Mouse (Mus musculus): Measurements from ENCODE around the gene Tex52. TPM values are rescaled to one million over a fixed set of nuclear protein-coding genes. Genes with fewer than 3 reads are reported as not detected.

Tex52 gene
- 1.4 TPM in 1 of 2 replicates, not detected in the other for total RNA-seq (2014; rRNA removed)
- polyA plus RNA-seq (2015; fragmentation: Nextera tagmentation; extraction: Ambion mirVana): 0.20 and 0.25 TPM in 2 replicates

DNA sequence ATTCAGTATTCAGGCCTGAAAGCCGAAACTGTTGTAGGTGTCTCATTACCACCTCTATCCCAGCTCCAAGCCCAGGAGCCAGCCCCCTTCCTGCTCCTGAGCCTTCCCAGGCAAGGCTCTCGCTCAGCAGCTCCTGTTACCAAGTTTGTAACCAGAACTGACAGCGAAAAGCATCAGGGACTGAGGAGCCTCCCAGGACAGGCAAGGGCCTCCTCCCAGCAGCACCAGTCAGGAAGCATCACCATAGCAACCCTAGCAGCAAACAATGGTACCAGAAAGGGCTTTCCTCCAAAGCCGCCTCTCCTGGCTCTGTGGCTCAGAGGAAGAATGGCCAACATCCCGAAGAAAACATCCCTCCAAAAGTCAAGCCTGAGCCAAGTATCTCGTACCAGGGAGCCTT lies at the start of gene Tex52, which contains the start of gene Gm44596:
Gene Tex52 (plus strand): TSS at position 265 of the 400 bp plus-strand sequence.
Gene Gm44596 (plus strand): TSS at position 312 of the 400 bp plus-strand sequence.
- peak; percentile 61 for DNase-seq (ENCODE audit: low spot score)
- H3K4me3 ChIP-seq (ENCODE audit: low read length): no peak within 1 kb of the TSS
- no peaks in the 10 kb centered on the region for H3K27me3 ChIP-seq (ENCODE audit: insufficient read depth, low read length)
- H3K9me3 ChIP-seq (ENCODE audit: low read length): no peaks in the 10 kb centered on the region
- ATAC-seq: peak; percentile 84
- TF ChIP-seq CTCF (IDR thresholded peaks at IDR 0.05; ENCODE audit: low read depth): no peak
- H3K9ac ChIP-seq (replicated peaks; ENCODE audit: low read length): no peak within 1 kb of the TSS
- H3K27ac ChIP-seq: no peak within 1 kb of the TSS; the same call in 1 of the 2 replicates
- H3K4me2 ChIP-seq (ENCODE audit: low read depth, low read length): no peak within 1 kb of the TSS
- WGBS: 10% methylated on average over 6 of the region's 6 CpGs
- peaks cover 5% of the 10 kb centered on the region; the same call in 1 of the 2 replicates for H3K36me3 ChIP-seq (ENCODE audit: insufficient read depth, low read length)
- no peaks in the 10 kb centered on the region for H3K4me1 ChIP-seq (ENCODE audit: insufficient read depth, low read length)

DNA sequence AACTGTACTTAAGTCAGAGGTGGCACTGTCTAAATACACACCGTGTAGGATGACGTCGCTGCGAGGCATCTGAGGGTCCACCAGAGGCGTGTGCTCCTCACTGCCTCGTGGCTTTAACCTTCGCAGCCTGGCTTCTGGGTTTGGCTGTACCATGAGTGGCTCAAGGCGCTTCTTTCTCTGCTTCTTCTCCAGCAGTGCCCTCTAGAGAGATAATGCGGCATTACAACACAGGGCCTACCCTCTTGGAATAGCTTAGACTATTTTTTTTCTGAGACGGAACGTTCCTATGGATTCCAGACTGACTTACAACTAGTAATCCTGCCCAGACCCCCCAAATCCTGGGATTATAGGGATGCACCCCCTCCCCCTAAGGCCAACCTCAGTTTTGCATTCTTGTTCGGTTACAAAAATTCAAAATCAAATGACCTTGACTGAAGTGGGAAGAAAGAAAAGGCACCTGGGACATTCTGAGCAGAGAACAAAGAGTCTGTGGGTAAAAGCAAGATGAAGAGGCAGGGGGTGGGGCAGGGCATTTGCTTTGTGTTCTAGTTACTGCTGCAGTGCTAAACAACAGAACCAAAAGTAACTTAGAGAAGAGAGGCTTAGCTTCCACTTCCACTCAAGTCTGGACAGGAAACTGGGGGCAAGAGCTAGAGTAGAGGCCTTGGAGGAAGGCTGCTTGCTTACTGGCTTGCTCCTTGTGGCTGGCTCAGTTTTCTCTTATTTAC lies 40.7 kb upstream of the Tex52 start:
- WGBS: 19% methylated on average over 12 of the region's 12 CpGs
- DNase-seq (ENCODE audit: low spot score) (peak; percentile 90), ATAC-seq (peak; percentile 91)
- Histone ChIP-seq H3K27me3 (ENCODE audit: insufficient read depth, low read length) (no peaks in the 10 kb centered on the region), H3K9ac (replicated peaks; ENCODE audit: low read length) (no peak overlapping the region), H3K4me2 (ENCODE audit: low read depth, low read length) (no peak overlapping the region), H3K36me3 (ENCODE audit: insufficient read depth, low read length) (peaks cover 30% of the 10 kb centered on the region), H3K9me3 (ENCODE audit: low read length) (no peaks in the 10 kb centered on the region), H3K27ac (no peak overlapping the region), H3K4me1 (ENCODE audit: insufficient read depth, low read length) (0 out of 2 replicates have a peak, but pooled peaks cover 3% of the 10 kb centered on the region), H3K4me3 (ENCODE audit: low read length) (no peak overlapping the region)
- TF ChIP-seq CTCF (IDR thresholded peaks at IDR 0.05; ENCODE audit: low read depth): peak; percentile 78

DNA sequence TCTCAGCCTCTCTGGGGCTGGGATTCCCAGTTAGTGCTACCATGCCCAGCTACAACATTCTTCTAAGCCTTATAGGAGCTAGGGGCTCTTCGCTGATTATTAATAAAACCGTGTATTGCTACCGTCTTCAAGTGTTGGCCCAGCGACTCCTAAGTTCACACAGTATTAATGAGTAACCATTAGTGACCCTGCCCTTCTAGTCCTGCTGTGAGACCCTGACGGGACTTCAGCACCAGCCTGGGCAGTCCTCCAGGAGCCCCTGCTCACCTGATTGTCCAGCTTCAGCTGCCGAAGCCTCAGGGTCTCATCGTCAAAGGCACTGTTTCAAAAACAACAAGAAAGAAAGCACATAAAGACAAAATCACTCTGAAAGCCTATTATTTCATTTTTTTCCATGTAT lies 37.8 kb upstream of the Tex52 start:
- Histone ChIP-seq H3K27ac (no peak overlapping the region), H3K4me3 (ENCODE audit: low read length) (no peak overlapping the region), H3K4me1 (ENCODE audit: insufficient read depth, low read length) (0 out of 2 replicates have a peak, but pooled peaks cover 5% of the 10 kb centered on the region), H3K9ac (replicated peaks; ENCODE audit: low read length) (no peak overlapping the region), H3K4me2 (ENCODE audit: low read depth, low read length) (no peak overlapping the region), H3K27me3 (ENCODE audit: insufficient read depth, low read length) (no peaks in the 10 kb centered on the region), H3K36me3 (ENCODE audit: insufficient read depth, low read length) (peaks cover 19% of the 10 kb centered on the region), H3K9me3 (ENCODE audit: low read length) (no peaks in the 10 kb centered on the region)
- no peak for TF ChIP-seq CTCF (IDR thresholded peaks at IDR 0.05; ENCODE audit: low read depth)
- ATAC-seq: no peak
- WGBS: 72% methylated on average over 7 of the region's 7 CpGs
- no peak for DNase-seq (ENCODE audit: low spot score)

DNA sequence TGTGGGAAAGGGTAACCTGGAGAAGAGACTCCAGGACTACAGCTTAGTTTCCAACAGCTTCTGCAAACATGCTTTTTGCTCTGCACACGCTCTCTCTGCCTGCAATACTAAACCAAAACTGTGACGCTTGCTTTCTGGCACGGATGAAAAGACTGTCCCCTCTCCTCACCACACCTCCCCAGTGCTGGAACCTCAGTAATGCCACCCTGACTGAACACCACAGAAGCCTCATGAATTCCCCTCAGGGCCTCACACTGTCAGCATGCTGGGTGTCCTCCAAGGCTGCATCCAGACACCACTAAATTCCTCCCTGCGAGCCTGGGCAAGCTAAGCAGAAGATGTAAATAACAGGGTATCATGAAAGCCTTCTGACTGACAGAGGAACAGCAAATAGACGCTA lies 36.4 kb upstream of the Tex52 start:
- H3K27me3 ChIP-seq (ENCODE audit: insufficient read depth, low read length): no peaks in the 10 kb centered on the region
- H3K36me3 ChIP-seq (ENCODE audit: insufficient read depth, low read length): peaks cover 15% of the 10 kb centered on the region; the same call in 1 of the 2 replicates
- no peak overlapping the region for H3K4me2 ChIP-seq (ENCODE audit: low read depth, low read length)
- H3K27ac ChIP-seq: peak overlapping the region; percentile 12; the same call in 1 of the 2 replicates
- WGBS: 17% methylated on average over 5 of the region's 5 CpGs
- H3K4me1 ChIP-seq (ENCODE audit: insufficient read depth, low read length): peaks cover 8% of the 10 kb centered on the region; the same call in 1 of the 2 replicates
- no peaks in the 10 kb centered on the region for H3K9me3 ChIP-seq (ENCODE audit: low read length)
- peak; percentile 52; the same call in 1 of the 2 replicates for ATAC-seq
- DNase-seq (ENCODE audit: low spot score): peak; percentile 58
- no peak overlapping the region for H3K4me3 ChIP-seq (ENCODE audit: low read length)
- TF ChIP-seq CTCF (IDR thresholded peaks at IDR 0.05; ENCODE audit: low read depth): no peak
- no peak overlapping the region for H3K9ac ChIP-seq (replicated peaks; ENCODE audit: low read length)

DNA sequence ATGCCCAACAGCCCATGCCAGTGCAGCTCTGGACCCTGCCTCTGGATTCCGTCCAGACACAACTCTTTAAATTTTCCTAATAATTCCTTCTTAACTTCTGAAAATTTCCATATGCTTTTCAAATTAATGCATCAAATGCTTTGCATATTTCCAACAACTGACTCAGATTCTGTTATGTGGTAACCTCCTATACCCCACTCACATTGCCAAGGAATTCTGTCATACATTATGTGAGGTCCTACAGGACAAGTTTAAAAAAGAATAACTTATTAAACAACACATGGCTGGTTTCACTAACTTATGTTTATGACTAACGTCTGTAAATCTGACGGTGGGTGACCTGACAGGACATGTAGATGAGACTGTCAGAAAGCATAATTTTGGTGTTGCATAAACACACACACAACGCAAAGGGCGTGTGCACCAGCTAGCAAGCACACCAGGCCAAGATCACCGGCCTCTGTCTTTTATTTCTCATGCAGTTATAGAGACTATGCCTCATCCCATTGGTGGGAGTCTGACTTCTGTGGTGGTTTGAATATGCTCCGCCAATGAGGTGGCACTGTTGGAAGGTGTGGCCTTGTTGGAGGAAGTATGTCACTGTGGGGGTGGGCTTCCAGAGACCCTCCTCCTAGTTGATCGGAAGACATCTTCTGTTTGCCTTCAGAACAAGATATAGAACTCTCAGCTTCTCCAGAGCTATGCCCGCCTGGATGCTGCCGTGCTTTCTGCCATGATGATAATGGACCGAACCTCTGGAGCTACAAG lies 33.1 kb upstream of the Tex52 start:
- no peak for DNase-seq (ENCODE audit: low spot score)
- Histone ChIP-seq H3K4me1 (ENCODE audit: insufficient read depth, low read length) (peaks cover 8% of the 10 kb centered on the region; the same call in 1 of the 2 replicates), H3K4me3 (ENCODE audit: low read length) (no peak overlapping the region), H3K9ac (replicated peaks; ENCODE audit: low read length) (no peak overlapping the region), H3K4me2 (ENCODE audit: low read depth, low read length) (no peak overlapping the region), H3K36me3 (ENCODE audit: insufficient read depth, low read length) (peaks cover 8% of the 10 kb centered on the region; the same call in 1 of the 2 replicates), H3K27ac (no peak overlapping the region), H3K27me3 (ENCODE audit: insufficient read depth, low read length) (no peaks in the 10 kb centered on the region), H3K9me3 (ENCODE audit: low read length) (no peaks in the 10 kb centered on the region)
- no peak for TF ChIP-seq CTCF (IDR thresholded peaks at IDR 0.05; ENCODE audit: low read depth)
- no peak for ATAC-seq
- WGBS: 93% methylated on average over 11 of the region's 11 CpGs

DNA sequence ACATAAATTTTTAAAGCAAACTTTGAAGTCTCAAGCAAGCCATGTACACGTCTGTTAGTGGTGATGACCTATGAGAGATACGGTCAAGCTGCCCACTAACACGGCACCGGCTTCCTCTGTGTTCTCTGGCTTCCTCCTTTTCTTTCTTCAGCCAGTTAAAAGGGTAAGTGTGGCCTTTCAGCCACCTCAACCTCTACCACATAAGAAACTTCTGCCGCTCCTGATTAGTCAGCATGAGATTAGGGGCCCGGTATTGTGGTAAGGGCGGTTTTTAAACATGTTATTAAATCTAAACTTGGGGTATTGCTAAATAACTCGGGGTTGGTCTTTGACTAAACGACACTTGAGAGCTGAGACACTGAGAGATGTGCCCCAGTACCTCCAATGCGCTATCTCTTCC lies 29.6 kb upstream of the Tex52 start:
- DNase-seq (ENCODE audit: low spot score): no peak
- WGBS: 90% methylated on average over 10 of the region's 10 CpGs

More for the DNA sequence above, 29.6 kb upstream of the Tex52 start:
- Histone ChIP-seq H3K27me3 (ENCODE audit: insufficient read depth, low read length) (no peaks in the 10 kb centered on the region), H3K9ac (replicated peaks; ENCODE audit: low read length) (no peak overlapping the region), H3K9me3 (ENCODE audit: low read length) (no peaks in the 10 kb centered on the region), H3K4me1 (ENCODE audit: insufficient read depth, low read length) (peaks cover 3% of the 10 kb centered on the region; the same call in 1 of the 2 replicates), H3K4me3 (ENCODE audit: low read length) (no peak overlapping the region), H3K4me2 (ENCODE audit: low read depth, low read length) (no peak overlapping the region), H3K36me3 (ENCODE audit: insufficient read depth, low read length) (peaks cover 8% of the 10 kb centered on the region; the same call in 1 of the 2 replicates), H3K27ac (no peak overlapping the region)
- TF ChIP-seq CTCF (IDR thresholded peaks at IDR 0.05; ENCODE audit: low read depth): no peak
- ATAC-seq: no peak
